Mouse (Mus musculus) layer of hippocampus, adult 18-20 months (tissue): ENCODE measurements around the gene BC049730. TPM values are rescaled to one million over a fixed set of nuclear protein-coding genes. Genes with fewer than 3 reads are reported as not detected.

Experiments used
- DNase-seq, 2 experiments: peaks; one replicate each; pipeline ENCODE4 v3.0.0; 2022; ENCODE audit warnings: low spot score in 2 of 2
- total RNA-seq, 2 experiments: library from RNA; stranded (reverse); gene quantifications; 2 replicates each; pipeline ENCODE4 v1.2.3; 2021

The BC049730 gene
- total RNA-seq, 2 experiments from 2014 or later: not detected

- DNase-seq: no peak
These were observed 52.1 kb downstream of the BC049730 start for GRCm38 (mm10) chr7:24761161-24761560.

GRCm38 (mm10) chr7:24762574-24762973, 53.5 kb downstream of the BC049730 start:
- no peak for DNase-seq

Other genes with a start within 250 kb of the BC049730 start
- under 1 TPM; 0.54 to 0.91 TPM for gene Plaur, start 246.8 kb upstream of the BC049730 start, total RNA-seq
- gene Cadm4, start 227.2 kb upstream of the BC049730 start, total RNA-seq: 100 to 1,000 TPM; 136 to 141 TPM
- gene Zfp428, start 202.2 kb upstream of the BC049730 start, total RNA-seq: 10 to 100 TPM; 40.0 to 45.4 TPM
- not detected for gene AC161166.1, start 196.8 kb upstream of the BC049730 start, total RNA-seq
- gene Irgq, start 178.6 kb upstream of the BC049730 start, total RNA-seq: 10 to 100 TPM; 62.1 to 63.3 TPM
- gene Pinlyp, start 163.1 kb upstream of the BC049730 start, total RNA-seq: not detected
- 10 to 100 TPM; 36.8 to 43.4 TPM for gene Xrcc1, start 163.0 kb upstream of the BC049730 start, total RNA-seq
- gene Ethe1, start 121.7 kb upstream of the BC049730 start, total RNA-seq: 10 to 100 TPM; 11.8 to 13.3 TPM
- gene Zfp575, start 121.6 kb upstream of the BC049730 start, total RNA-seq: 1 to 10 TPM; 5.7 TPM
- under 1 TPM; 0.17 to 0.63 TPM for gene Phldb3, start 98.5 kb upstream of the BC049730 start, total RNA-seq
- gene Lypd3, start 72.7 kb upstream of the BC049730 start, total RNA-seq: 1 to 10 TPM in 1 of 2 experiments, under 1 TPM in 1; 0.57 to 1.3 TPM
- gene Tex101, start 32.6 kb upstream of the BC049730 start, total RNA-seq: not detected
- gene Gm4763, start 17.7 kb downstream of the BC049730 start, total RNA-seq: not detected
- under 1 TPM; 0.13 to 0.15 TPM for gene Cd177, start 51.1 kb downstream of the BC049730 start, total RNA-seq
- gene Ceacam10, start 68.0 kb downstream of the BC049730 start, total RNA-seq: not detected
- gene Gm9844, start 153.0 kb downstream of the BC049730 start, total RNA-seq: under 1 TPM in 1 of 2 experiments, not detected in 1; 0.97 TPM
- not detected for gene Lypd4, start 160.7 kb downstream of the BC049730 start, total RNA-seq
- not detected for gene Dmrtc2, start 160.8 kb downstream of the BC049730 start, total RNA-seq
- 100 to 1,000 TPM; 556 to 616 TPM for gene Rps19, start 175.1 kb downstream of the BC049730 start, total RNA-seq
- under 1 TPM in 1 of 2 experiments, not detected in 1; 0.22 TPM for gene Cd79a, start 188.1 kb downstream of the BC049730 start, total RNA-seq
- gene Arhgef1, start 193.7 kb downstream of the BC049730 start, total RNA-seq: 10 to 100 TPM; 74.7 to 80.8 TPM
- gene Gm4881, start 235.3 kb downstream of the BC049730 start, total RNA-seq: not detected